Mouse (Mus musculus) adrenal gland, postnatal 14 days (tissue): ENCODE results near the gene Mylk. TPM values are rescaled to one million over a fixed set of nuclear protein-coding genes. Genes with fewer than 3 reads are reported as not detected.

Experiments
- DNase-seq: peaks from one replicate; pipeline ENCODE4 v3.0.0; 2021; ENCODE audit warnings: mixed read lengths
- total RNA-seq: library from RNA; stranded (reverse); gene quantifications from 2 replicates; pipeline ENCODE4 v1.2.3, GENCODE M21; 2021

Gene Mylk
- total RNA-seq, 1 experiment from 2014 or later: 47.3 TPM

- DNase-seq: no peak
Measured at GRCm38 (mm10) chr16:34904876-34905275, 159.9 kb downstream of the Mylk start.

- DNase-seq: peak; percentile 29
Measured at GRCm38 (mm10) chr16:34909437-34909836, 164.4 kb downstream of the Mylk start.

- no peak for DNase-seq
Measured at GRCm38 (mm10) chr16:34917373-34917900, 172.4 kb downstream of the Mylk start.

GRCm38 (mm10) chr16:34920182-34920581, 175.2 kb downstream of the Mylk start:
- DNase-seq: peak; percentile 70

GRCm38 (mm10) chr16:34920868-34921267, 175.9 kb downstream of the Mylk start:
- no peak for DNase-seq

GRCm38 (mm10) chr16:34921319-34921718, 176.3 kb downstream of the Mylk start:
- no peak for DNase-seq

- no peak for DNase-seq
Measured at GRCm38 (mm10) chr16:34923630-34924029, 178.6 kb downstream of the Mylk start.

GRCm38 (mm10) chr16:34924324-34924723, 179.3 kb downstream of the Mylk start:
- DNase-seq: no peak

- DNase-seq: peak; percentile 87
Measured at GRCm38 (mm10) chr16:34924937-34925618, 180.1 kb downstream of the Mylk start.

GRCm38 (mm10) chr16:34926531-34927435, 181.8 kb downstream of the Mylk start:
- peak; percentile 70 for DNase-seq

- no peak for DNase-seq
Measured at GRCm38 (mm10) chr16:34929686-34930085, 184.7 kb downstream of the Mylk start.

GRCm38 (mm10) chr16:34930110-34930509, 185.1 kb downstream of the Mylk start:
- DNase-seq: no peak

GRCm38 (mm10) chr16:34931306-34931705, 186.3 kb downstream of the Mylk start:
- DNase-seq: no peak

GRCm38 (mm10) chr16:34933173-34933572, 188.2 kb downstream of the Mylk start:
- DNase-seq: no peak

GRCm38 (mm10) chr16:34934486-34934885, 189.5 kb downstream of the Mylk start:
- DNase-seq: no peak

GRCm38 (mm10) chr16:34935514-34936338, 190.7 kb downstream of the Mylk start:
- DNase-seq: no peak

- DNase-seq: no peak
Measured at GRCm38 (mm10) chr16:34936339-34936810, 191.4 kb downstream of the Mylk start.

- peak; percentile 42 for DNase-seq
Measured at GRCm38 (mm10) chr16:34937611-34938010, 192.6 kb downstream of the Mylk start.

- DNase-seq: no peak
Measured at GRCm38 (mm10) chr16:34938248-34938647, 193.2 kb downstream of the Mylk start.

- DNase-seq: no peak
Measured at GRCm38 (mm10) chr16:34939951-34940350, 194.9 kb downstream of the Mylk start.

- DNase-seq: no peak
Measured at GRCm38 (mm10) chr16:34940363-34940762, 195.4 kb downstream of the Mylk start.

- no peak for DNase-seq
Measured at GRCm38 (mm10) chr16:34941915-34942314, 196.9 kb downstream of the Mylk start.
